8 mouse cellular contexts compared by ENCODE assay signal in the genomic region with DNA sequence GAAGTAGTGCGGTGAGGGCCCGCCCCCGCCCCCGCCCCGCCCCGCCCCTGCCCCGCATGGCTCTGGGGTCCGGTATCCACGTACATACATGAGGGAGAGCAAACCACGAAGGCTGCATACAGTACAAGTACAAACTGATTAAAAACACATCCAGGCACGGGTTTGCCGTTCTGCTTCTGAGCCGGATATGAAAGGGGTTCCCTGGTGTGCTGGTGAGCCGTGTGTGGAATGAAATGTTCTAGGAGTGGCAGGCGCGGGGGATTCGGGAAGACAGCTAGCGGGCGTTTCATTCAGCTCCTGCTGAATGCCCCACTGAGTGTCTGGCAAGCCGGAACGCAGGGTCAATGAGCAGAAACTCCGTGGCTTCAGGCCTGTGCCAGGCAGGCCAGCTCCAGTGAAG. TPM values are rescaled to one million over a fixed set of nuclear protein-coding genes. Genes with fewer than 3 reads are reported as not detected.
A peak's percentile ranks its signal among the peaks of the same experiment; 100 is the strongest.
DNase-seq lines count a peak whose midpoint lies in the region; ATAC-seq and TF ChIP-seq lines count a peak whose summit lies in the region.

No protein-coding gene starts in this region.

- no peak overlapping the region for H3K27ac ChIP-seq in kidney, adult 2 months (ENCODE audit: insufficient read depth, low read depth, low read length)
- H3K27ac ChIP-seq in forebrain, postnatal 0 days (ENCODE audit: low read depth, low read length): no peak overlapping the region
- no peak overlapping the region for H3K27ac ChIP-seq in liver, embryonic 14.5 days

- no peak overlapping the region for H3K4me3 ChIP-seq in kidney, adult 2 months (ENCODE audit: insufficient read depth, low read depth, low read length)
- H3K4me3 ChIP-seq in forebrain, postnatal 0 days (ENCODE audit: low read depth, low read length): peak overlapping the region; percentile 27
- H3K4me3 ChIP-seq in liver, embryonic 14.5 days (ENCODE audit: insufficient read depth in 1 of 2, low read depth in 2 of 2, low read length in 2 of 2): no peak overlapping the region

- 14% methylated on average over 22 of the region's 22 CpGs for WGBS in kidney, adult 2 months
- WGBS in forebrain, postnatal 0 days: under 1% methylated on average over 22 of the region's 22 CpGs
- 7% methylated on average over 22 of the region's 22 CpGs for WGBS in liver, embryonic 14.5 days (ENCODE audit: insufficient replicate concordance)

- no peak for TF ChIP-seq CTCF in kidney, adult 2 months (conservative IDR thresholded peaks at IDR 0.05; ENCODE audit: insufficient read depth, insufficient read length, low read depth, low read length)
- TF ChIP-seq CTCF in forebrain, postnatal 0 days (IDR thresholded peaks at IDR 0.05; ENCODE audit: low read depth): no peak
- no peak for TF ChIP-seq CTCF in liver, embryonic 14.5 days (IDR thresholded peaks at IDR 0.05; ENCODE audit: low read depth)

- H3K27me3 ChIP-seq in kidney, adult 2 months (replicated peaks; ENCODE audit: control insufficient read depth, insufficient read depth, low read length): no peaks in the 10 kb centered on the region
- H3K27me3 ChIP-seq in forebrain, postnatal 0 days (ENCODE audit: insufficient read depth, low read length): no peaks in the 10 kb centered on the region
- H3K27me3 ChIP-seq in liver, embryonic 14.5 days (ENCODE audit: control insufficient read depth, insufficient read depth, low read length): no peaks in the 10 kb centered on the region

- ATAC-seq in forebrain, postnatal 0 days: peak; percentile 62
- no peak for ATAC-seq in liver, embryonic 14.5 days (ENCODE audit: insufficient read depth)

- H3K4me1 ChIP-seq in kidney, adult 2 months (ENCODE audit: control insufficient read depth, insufficient read depth, low read length): no peaks in the 10 kb centered on the region
- H3K4me1 ChIP-seq in forebrain, postnatal 0 days (ENCODE audit: insufficient read depth): peaks cover 5% of the 10 kb centered on the region; the same call in 1 of the 2 replicates
- H3K4me1 ChIP-seq in liver, embryonic 14.5 days (replicated peaks; ENCODE audit: control insufficient read depth in 2 of 2, insufficient read depth in 2 of 2, low read length in 1 of 2): no peaks in the 10 kb centered on the region

- peak overlapping the region; percentile 57 for H3K4me2 ChIP-seq in forebrain, postnatal 0 days (ENCODE audit: low read depth)
- H3K4me2 ChIP-seq in liver, embryonic 14.5 days (ENCODE audit: low read depth): peak overlapping the region; percentile 24; the same call in 1 of the 2 replicates

- H3K9me3 ChIP-seq in forebrain, postnatal 0 days (ENCODE audit: low read length): no peaks in the 10 kb centered on the region
- no peaks in the 10 kb centered on the region for H3K9me3 ChIP-seq in liver, embryonic 14.5 days (ENCODE audit: control insufficient read depth, low read length)

- H3K9ac ChIP-seq in forebrain, postnatal 0 days: peak overlapping the region; percentile 34
- no peak overlapping the region for H3K9ac ChIP-seq in liver, embryonic 14.5 days (replicated peaks)

- no peaks in the 10 kb centered on the region for H3K36me3 ChIP-seq in kidney, adult 2 months (ENCODE audit: control insufficient read depth, insufficient read depth, low read length)
- H3K36me3 ChIP-seq in forebrain, postnatal 0 days (ENCODE audit: insufficient read depth): no peaks in the 10 kb centered on the region
- no peaks in the 10 kb centered on the region for H3K36me3 ChIP-seq in liver, embryonic 14.5 days (replicated peaks; ENCODE audit: control insufficient read depth, insufficient read depth, low read depth)

- no peak for TF ChIP-seq EP300 in liver, embryonic 14.5 days (IDR thresholded peaks at IDR 0.05; ENCODE audit: low read depth)

- TF ChIP-seq POLR2A in kidney, adult 2 months (IDR thresholded peaks at IDR 0.05; ENCODE audit: low read depth, low read length): no peak

- DNase-seq in kidney, adult 2 months: peak; percentile 10
- no peak for DNase-seq in kidney, adult 8-10 months
- DNase-seq in brain, adult 2 months (ENCODE audit: low read depth, low spot score): peak; percentile 60
- DNase-seq in forebrain, postnatal 0 days: peak; percentile 61
- no peak for DNase-seq in liver, embryonic 14.5 days (ENCODE audit: low read depth in 3 of 3, low spot score in 3 of 3)
- DNase-seq in adrenal gland, postnatal 14 days: no peak
- no peak for DNase-seq in spleen, adult 18-20 months
- DNase-seq in thymus, postnatal 25 days: no peak

RNA-seq across cellular contexts. Expression of a gene that starts 36.6 kb away (rescaled TPM):
- polyA plus RNA-seq in kidney, adult 2 months (2012; rRNA removed): 4.7 and 5.3 TPM in 2 replicates
- 0.29 TPM in 1 of 2 replicates, not detected in the other for total RNA-seq in forebrain, postnatal 0 days (2014; rRNA removed)
- polyA plus RNA-seq in forebrain, postnatal 0 days (2015; fragmentation: Nextera tagmentation; extraction: Ambion mirVana): 0.19 and 0.44 TPM in 2 replicates
- 0.29 and 0.36 TPM in 2 replicates for polyA plus RNA-seq in liver, embryonic 14.5 days (2012; rRNA removed)
- 0.22 and 0.32 TPM in 2 replicates for polyA plus RNA-seq in liver, embryonic 14.5 days (2014; fragmentation: Nextera tagmentation; extraction: Ambion mirVana)
- 0.83 and 1.2 TPM in 2 replicates for total RNA-seq in adrenal gland, postnatal 14 days (2021)

Comparison
In these comparisons a context has a peak if more than half of its experiments do, and no peak if none do; other contexts are left out.
1. DNase-seq: peak in kidney, adult 2 months (single experiment), brain, adult 2 months (single experiment) and forebrain, postnatal 0 days (single experiment); none in kidney, adult 8-10 months (0 of 2), liver, embryonic 14.5 days (0 of 3), adrenal gland, postnatal 14 days (single experiment), spleen, adult 18-20 months (0 of 2) and thymus, postnatal 25 days (single experiment).